Mouse (Mus musculus): ENCODE results near the gene Lhb. TPM values are rescaled to one million over a fixed set of nuclear protein-coding genes. Genes with fewer than 3 reads are reported as not detected.

The Lhb gene
- polyA plus RNA-seq, 1 experiment = not detected

- 45% methylated on average over 7 of the region's 7 CpGs for WGBS
- Histone ChIP-seq H3K27ac (ENCODE audit: control insufficient read depth, insufficient read depth, low read depth, low read length, poor library complexity) (0 out of 2 replicates have a peak overlapping the region, but pooled peaks have one; percentile 51), H3K4me3 (replicated peaks; ENCODE audit: control insufficient read depth, low read depth, low read length) (peak overlapping the region; percentile 80), H3K4me1 (ENCODE audit: control insufficient read depth, insufficient read depth, low read length) (no peaks in the 10 kb centered on the region)
- TF ChIP-seq POLR2A (IDR thresholded peaks at IDR 0.05; ENCODE audit: borderline replicate concordance, control insufficient read depth, low read depth, low read length) (no peak), CTCF (IDR thresholded peaks at IDR 0.05; ENCODE audit: control insufficient read depth, insufficient read depth, low read length) (no peak)
Observed at GRCm38 (mm10) chr7:45467090-45467670, 46.6 kb downstream of the Lhb start.

- Histone ChIP-seq H3K4me3 (replicated peaks; ENCODE audit: control insufficient read depth, low read depth, low read length) (no peak overlapping the region), H3K27ac (ENCODE audit: control insufficient read depth, insufficient read depth, low read depth, low read length, poor library complexity) (no peak overlapping the region)
- TF ChIP-seq POLR2A (IDR thresholded peaks at IDR 0.05; ENCODE audit: borderline replicate concordance, control insufficient read depth, low read depth, low read length) (no peak), CTCF (IDR thresholded peaks at IDR 0.05; ENCODE audit: control insufficient read depth, insufficient read depth, low read length) (no peak)
Observed at GRCm38 (mm10) chr7:45470869-45471268, 50.2 kb downstream of the Lhb start.

More at GRCm38 (mm10) chr7:45470869-45471268, 50.2 kb downstream of the Lhb start:
- H3K4me1 ChIP-seq (ENCODE audit: control insufficient read depth, insufficient read depth, low read length) = no peaks in the 10 kb centered on the region
- 5% methylated on average over 3 of the region's 3 CpGs for WGBS

Other genes starting within 250 kb of the Lhb start
- gene Gfy, start 241.3 kb upstream of the Lhb start, polyA plus RNA-seq (2011; ENCODE audit: insufficient read depth, insufficient read length, low replicate concordance, missing spikeins) = 1.2 TPM in 1 of 2 replicates, not detected in the other
- gene Pth2, start 239.8 kb upstream of the Lhb start, polyA plus RNA-seq (2011; ENCODE audit: insufficient read depth, insufficient read length, low replicate concordance, missing spikeins) = not detected in 2 replicates
- gene Ccdc155, start 215.9 kb upstream of the Lhb start, polyA plus RNA-seq (2011; ENCODE audit: insufficient read depth, insufficient read length, low replicate concordance, missing spikeins) = not detected in 2 replicates
- gene Dkkl1, start 208.7 kb upstream of the Lhb start, polyA plus RNA-seq (2011; ENCODE audit: insufficient read depth, insufficient read length, low replicate concordance, missing spikeins) = 1.5 TPM in 1 of 2 replicates, not detected in the other
- 5.0 and 10.9 TPM in 2 replicates for gene Tead2, start 205.1 kb upstream of the Lhb start, polyA plus RNA-seq (2011; ENCODE audit: insufficient read depth, insufficient read length, low replicate concordance, missing spikeins)
- 214 and 405 TPM in 2 replicates for gene Cd37, start 181.7 kb upstream of the Lhb start, polyA plus RNA-seq (2011; ENCODE audit: insufficient read depth, insufficient read length, low replicate concordance, missing spikeins)
- gene Slc6a16, start 179.7 kb upstream of the Lhb start, polyA plus RNA-seq (2011; ENCODE audit: insufficient read depth, insufficient read length, low replicate concordance, missing spikeins) = not detected in 2 replicates
- not detected in 2 replicates for gene Slc6a21, start 143.3 kb upstream of the Lhb start, polyA plus RNA-seq (2011; ENCODE audit: insufficient read depth, insufficient read length, low replicate concordance, missing spikeins)
- 2.6 and 3.9 TPM in 2 replicates for gene Trpm4, start 87.0 kb upstream of the Lhb start, polyA plus RNA-seq (2011; ENCODE audit: insufficient read depth, insufficient read length, low replicate concordance, missing spikeins)
- 1.5 and 1.7 TPM in 2 replicates for gene Hrc, start 85.5 kb upstream of the Lhb start, polyA plus RNA-seq (2011; ENCODE audit: insufficient read depth, insufficient read length, low replicate concordance, missing spikeins)
- gene Ppfia3, start 53.8 kb upstream of the Lhb start, polyA plus RNA-seq (2011; ENCODE audit: insufficient read depth, insufficient read length, low replicate concordance, missing spikeins) = not detected in 2 replicates
- not detected in 2 replicates for gene Lin7b, start 50.2 kb upstream of the Lhb start, polyA plus RNA-seq (2011; ENCODE audit: insufficient read depth, insufficient read length, low replicate concordance, missing spikeins)
- 753 and 781 TPM in 2 replicates for gene Snrnp70, start 25.1 kb upstream of the Lhb start, polyA plus RNA-seq (2011; ENCODE audit: insufficient read depth, insufficient read length, low replicate concordance, missing spikeins)
- gene Kcna7, start 15.2 kb upstream of the Lhb start, polyA plus RNA-seq (2011; ENCODE audit: insufficient read depth, insufficient read length, low replicate concordance, missing spikeins) = not detected in 2 replicates
- 1.8 TPM in 1 of 2 replicates, not detected in the other for gene Ntf5, start 7.1 kb upstream of the Lhb start, polyA plus RNA-seq (2011; ENCODE audit: insufficient read depth, insufficient read length, low replicate concordance, missing spikeins)
- 11.3 and 17.4 TPM in 2 replicates for gene Gys1, start 14.0 kb downstream of the Lhb start, polyA plus RNA-seq (2011; ENCODE audit: insufficient read depth, insufficient read length, low replicate concordance, missing spikeins)
- 61.4 and 66.3 TPM in 2 replicates for gene Ruvbl2, start 17.3 kb downstream of the Lhb start, polyA plus RNA-seq (2011; ENCODE audit: insufficient read depth, insufficient read length, low replicate concordance, missing spikeins)
- gene Ftl1, start 39.1 kb downstream of the Lhb start, polyA plus RNA-seq (2011; ENCODE audit: insufficient read depth, insufficient read length, low replicate concordance, missing spikeins) = 2,067 and 2,131 TPM in 2 replicates
- 71.8 and 143 TPM in 2 replicates for gene Bax, start 46.1 kb downstream of the Lhb start, polyA plus RNA-seq (2011; ENCODE audit: insufficient read depth, insufficient read length, low replicate concordance, missing spikeins)
- 1.3 TPM in 1 of 2 replicates, not detected in the other for gene Tulp2, start 61.1 kb downstream of the Lhb start, polyA plus RNA-seq (2011; ENCODE audit: insufficient read depth, insufficient read length, low replicate concordance, missing spikeins)
- not detected in 2 replicates for gene Gm45808, start 66.0 kb downstream of the Lhb start, polyA plus RNA-seq (2011; ENCODE audit: insufficient read depth, insufficient read length, low replicate concordance, missing spikeins)
- gene Dhdh, start 68.0 kb downstream of the Lhb start, polyA plus RNA-seq (2011; ENCODE audit: insufficient read depth, insufficient read length, low replicate concordance, missing spikeins) = 2.7 and 4.8 TPM in 2 replicates
- gene Nucb1, start 89.6 kb downstream of the Lhb start, polyA plus RNA-seq (2011; ENCODE audit: insufficient read depth, insufficient read length, low replicate concordance, missing spikeins) = 69.3 and 71.9 TPM in 2 replicates
- 356 and 801 TPM in 2 replicates for gene Ppp1r15a, start 105.4 kb downstream of the Lhb start, polyA plus RNA-seq (2011; ENCODE audit: insufficient read depth, insufficient read length, low replicate concordance, missing spikeins)
- 2.1 and 8.9 TPM in 2 replicates for gene Plekha4, start 105.5 kb downstream of the Lhb start, polyA plus RNA-seq (2011; ENCODE audit: insufficient read depth, insufficient read length, low replicate concordance, missing spikeins)
- 5.7 TPM in 1 of 2 replicates, not detected in the other for gene Hsd17b14, start 134.1 kb downstream of the Lhb start, polyA plus RNA-seq (2011; ENCODE audit: insufficient read depth, insufficient read length, low replicate concordance, missing spikeins)
- gene Bcat2, start 149.3 kb downstream of the Lhb start, polyA plus RNA-seq (2011; ENCODE audit: insufficient read depth, insufficient read length, low replicate concordance, missing spikeins) = 35.7 and 58.4 TPM in 2 replicates
- gene Fgf21, start 194.7 kb downstream of the Lhb start, polyA plus RNA-seq (2011; ENCODE audit: insufficient read depth, insufficient read length, low replicate concordance, missing spikeins) = not detected in 2 replicates
- not detected in 2 replicates for gene Fut1, start 196.5 kb downstream of the Lhb start, polyA plus RNA-seq (2011; ENCODE audit: insufficient read depth, insufficient read length, low replicate concordance, missing spikeins)
- gene Izumo1, start 201.0 kb downstream of the Lhb start, polyA plus RNA-seq (2011; ENCODE audit: insufficient read depth, insufficient read length, low replicate concordance, missing spikeins) = 1.1 TPM in 1 of 2 replicates, not detected in the other
- gene Rasip1, start 206.7 kb downstream of the Lhb start, polyA plus RNA-seq (2011; ENCODE audit: insufficient read depth, insufficient read length, low replicate concordance, missing spikeins) = 5.9 and 6.0 TPM in 2 replicates
- gene Mamstr, start 219.2 kb downstream of the Lhb start, polyA plus RNA-seq (2011; ENCODE audit: insufficient read depth, insufficient read length, low replicate concordance, missing spikeins) = 1.00 TPM in 1 of 2 replicates, not detected in the other
- not detected in 2 replicates for gene Fut2, start 245.6 kb downstream of the Lhb start, polyA plus RNA-seq (2011; ENCODE audit: insufficient read depth, insufficient read length, low replicate concordance, missing spikeins)

Data from bone marrow, adult 2 months (tissue).